Mouse (Mus musculus) heart, embryonic 11.5 days (tissue): Measurements from ENCODE around the gene Gm3854. TPM values are rescaled to one million over a fixed set of nuclear protein-coding genes. Genes with fewer than 3 reads are reported as not detected.

Experiments
- polyA plus RNA-seq: library from polyadenylated mRNA; unstranded; fragments of >200 nt; fragmentation: Nextera tagmentation; extraction: Ambion mirVana; gene quantifications from 2 replicates; pipeline ENCODE4 v1.2.1, GENCODE M21; 2014

Gene Gm3854
- polyA plus RNA-seq, 1 experiment from 2014 or later, result 1.1 TPM

Other genes with a start within 250 kb of the Gm3854 start
- gene Zfp787, start 187.8 kb upstream of the Gm3854 start, polyA plus RNA-seq, result 9.0 and 13.3 TPM in 2 replicates
- 30.9 and 31.4 TPM in 2 replicates for gene Zfp444, start 171.5 kb upstream of the Gm3854 start, polyA plus RNA-seq
- not detected in 2 replicates for gene Galp, start 146.7 kb upstream of the Gm3854 start, polyA plus RNA-seq
- gene Zscan5b, start 121.5 kb upstream of the Gm3854 start, polyA plus RNA-seq, result not detected in 2 replicates
- not detected in 2 replicates for gene Epp13, start 91.0 kb upstream of the Gm3854 start, polyA plus RNA-seq
- gene Zfp667, start 57.2 kb upstream of the Gm3854 start, polyA plus RNA-seq, result 6.3 and 6.7 TPM in 2 replicates
- 4.4 and 5.1 TPM in 2 replicates for gene Zfp583, start 12.5 kb upstream of the Gm3854 start, polyA plus RNA-seq
- 1.5 and 2.0 TPM in 2 replicates for gene Zfp78, start 19.5 kb downstream of the Gm3854 start, polyA plus RNA-seq
- gene Zfp28, start 39.5 kb downstream of the Gm3854 start, polyA plus RNA-seq, result 8.0 and 8.5 TPM in 2 replicates
- gene Smim17, start 55.0 kb downstream of the Gm3854 start, polyA plus RNA-seq, result not detected in 2 replicates
- gene Gm20715, start 66.5 kb downstream of the Gm3854 start, polyA plus RNA-seq, result not detected in 2 replicates
- gene Olfr1344, start 94.9 kb downstream of the Gm3854 start, polyA plus RNA-seq, result not detected in 2 replicates
- gene Olfr1336, start 112.4 kb downstream of the Gm3854 start, polyA plus RNA-seq, result not detected in 2 replicates
- gene Olfr1346, start 123.3 kb downstream of the Gm3854 start, polyA plus RNA-seq, result not detected in 2 replicates
- gene Olfr5, start 143.2 kb downstream of the Gm3854 start, polyA plus RNA-seq, result not detected in 2 replicates
- gene Olfr1347, start 156.0 kb downstream of the Gm3854 start, polyA plus RNA-seq, result not detected in 2 replicates
- gene Olfr1348, start 165.0 kb downstream of the Gm3854 start, polyA plus RNA-seq, result not detected in 2 replicates
- 0.10 TPM in 1 of 2 replicates, not detected in the other for gene Olfr1349, start 179.2 kb downstream of the Gm3854 start, polyA plus RNA-seq
- gene Olfr1350, start 221.1 kb downstream of the Gm3854 start, polyA plus RNA-seq, result not detected in 2 replicates